Mouse (Mus musculus) limb, embryonic 13.5 days (tissue): Measurements from ENCODE around the gene Elovl1. TPM values are rescaled to one million over a fixed set of nuclear protein-coding genes. Genes with fewer than 3 reads are reported as not detected.
A peak's percentile ranks its signal among the peaks of the same experiment; 100 is the strongest.

Experiments
- ATAC-seq: fragments of 200-750 bp; cut with Nextera tagmentation; 2 replicates; pipeline ENCODE4 v1.8.0; 2017; ENCODE audit warnings: low read depth, moderate number of reproducible peaks, moderate TSS enrichment; ENCODE audit not compliant: low FRiP score
- H3K27ac ChIP-seq: fragments of 300-500 bp; sonication (generic); 2 replicates; pipeline ENCODE4 v1.5.1; 2015; ENCODE audit warnings: inconsistent platforms, mild to moderate bottlenecking, moderate library complexity
- H3K27me3 ChIP-seq: fragments of 300-500 bp; sonication (generic); 2 replicates; pipeline ENCODE4 v1.6.1; 2015; ENCODE audit warnings: mild to moderate bottlenecking, inconsistent platforms
- H3K36me3 ChIP-seq: fragments of 300-500 bp; sonication (generic); 2 replicates; pipeline ENCODE4 v1.6.1; 2015; ENCODE audit warnings: inconsistent platforms, mild to moderate bottlenecking, moderate library complexity
- H3K4me1 ChIP-seq: fragments of 300-500 bp; sonication (generic); 2 replicates; pipeline ENCODE4 v1.6.1; 2015; ENCODE audit warnings: inconsistent platforms
- H3K4me2 ChIP-seq: fragments of 300-500 bp; sonication (generic); replicated peaks from 2 replicates; pipeline ENCODE4 v1.6.1; 2015; ENCODE audit warnings: inconsistent platforms, mild to moderate bottlenecking, moderate library complexity
- H3K4me3 ChIP-seq: fragments of 300-500 bp; sonication (generic); 2 replicates; pipeline ENCODE4 v1.5.1; 2015; ENCODE audit warnings: moderate library complexity, mild to moderate bottlenecking, inconsistent platforms
- H3K9ac ChIP-seq: fragments of 300-500 bp; sonication (generic); 2 replicates; pipeline ENCODE4 v1.6.1; 2015; ENCODE audit warnings: mild to moderate bottlenecking, inconsistent platforms
- H3K9me3 ChIP-seq: fragments of 300-500 bp; sonication (generic); 2 replicates; pipeline ENCODE4 v1.6.1; 2016; ENCODE audit warnings: inconsistent platforms
- WGBS: fragments of 180-500 bp; shearing (Covaris S2); methylation state at CpG from one replicate; pipeline ENCODE4 v1.1.7; 2015; 5-methylcytosine and 5-hydroxymethylcytosine counted together
- polyA plus RNA-seq: library from polyadenylated mRNA; unstranded; fragments of >200 nt; fragmentation: Nextera tagmentation; extraction: Ambion mirVana; gene quantifications from 2 replicates; pipeline ENCODE4 v1.2.1, GENCODE M21; 2015

The Elovl1 gene
- polyA plus RNA-seq = 66.3 and 66.5 TPM in 2 replicates

- peak within 1 kb of the TSS; percentile 77 for H3K9ac ChIP-seq
- H3K4me2 ChIP-seq = peak within 1 kb of the TSS; percentile 89
- H3K9me3 ChIP-seq = no peaks in the 10 kb centered on the region
- peak within 1 kb of the TSS; percentile 76 for H3K27ac ChIP-seq
- H3K27me3 ChIP-seq = no peaks in the 10 kb centered on the region
- ATAC-seq = peak; percentile 96
- H3K36me3 ChIP-seq = peaks cover 32% of the 10 kb centered on the region
- H3K4me1 ChIP-seq = peaks cover 30% of the 10 kb centered on the region
- peak within 1 kb of the TSS; percentile 57 for H3K4me3 ChIP-seq
- under 1% methylated on average over 30 of the region's 31 CpGs for WGBS
These were observed at the start of gene Elovl1 for GRCm38 (mm10) chr4:118427768-118428451. Elovl1 (plus strand) TSS chr4:118428093.

GRCm38 (mm10) chr4:118383271-118383670 lies 44.6 kb upstream of the Elovl1 start:
- Histone ChIP-seq H3K9ac (no peak overlapping the region), H3K4me3 (no peak overlapping the region), H3K9me3 (no peaks in the 10 kb centered on the region), H3K27me3 (no peaks in the 10 kb centered on the region), H3K36me3 (peaks cover 97% of the 10 kb centered on the region), H3K4me1 (no peaks in the 10 kb centered on the region), H3K27ac (no peak overlapping the region), H3K4me2 (no peak overlapping the region)
- ATAC-seq = no peak
- WGBS = 92% methylated on average over 7 of the region's 7 CpGs

- 0 out of 2 replicates have a peak overlapping the region, but pooled peaks have one; percentile 14 for H3K9ac ChIP-seq
- no peak overlapping the region for H3K4me2 ChIP-seq
- H3K4me1 ChIP-seq = no peaks in the 10 kb centered on the region
- H3K36me3 ChIP-seq = peaks cover 100% of the 10 kb centered on the region
- H3K9me3 ChIP-seq = no peaks in the 10 kb centered on the region
- no peak for ATAC-seq
- no peak overlapping the region for H3K27ac ChIP-seq
- H3K27me3 ChIP-seq = no peaks in the 10 kb centered on the region
- H3K4me3 ChIP-seq = no peak overlapping the region
- WGBS = 93% methylated on average over 8 of the region's 8 CpGs
These were observed 40.6 kb upstream of the Elovl1 start for GRCm38 (mm10) chr4:118387316-118387715.

- H3K36me3 ChIP-seq = peaks cover 100% of the 10 kb centered on the region
- ATAC-seq = no peak
- no peak overlapping the region for H3K4me2 ChIP-seq
- H3K4me3 ChIP-seq = no peak overlapping the region
- no peaks in the 10 kb centered on the region for H3K4me1 ChIP-seq
- H3K27ac ChIP-seq = no peak overlapping the region
- no peaks in the 10 kb centered on the region for H3K9me3 ChIP-seq
- H3K9ac ChIP-seq = no peak overlapping the region
- H3K27me3 ChIP-seq = no peaks in the 10 kb centered on the region
- WGBS = 92% methylated on average over 11 of the region's 11 CpGs
These were observed 37.7 kb upstream of the Elovl1 start for GRCm38 (mm10) chr4:118390146-118390545.

GRCm38 (mm10) chr4:118394505-118394904 lies 33.4 kb upstream of the Elovl1 start:
- H3K4me2 ChIP-seq = no peak overlapping the region
- 94% methylated on average over 6 of the region's 6 CpGs for WGBS
- no peaks in the 10 kb centered on the region for H3K27me3 ChIP-seq
- no peak overlapping the region for H3K4me3 ChIP-seq
- peaks cover 95% of the 10 kb centered on the region for H3K36me3 ChIP-seq
- H3K9me3 ChIP-seq = no peaks in the 10 kb centered on the region
- no peak overlapping the region for H3K9ac ChIP-seq
- H3K4me1 ChIP-seq = no peaks in the 10 kb centered on the region
- ATAC-seq = no peak
- H3K27ac ChIP-seq = no peak overlapping the region

GRCm38 (mm10) chr4:118395289-118395688 lies 32.6 kb upstream of the Elovl1 start:
- no peak for ATAC-seq
- Histone ChIP-seq H3K9me3 (no peaks in the 10 kb centered on the region), H3K4me1 (no peaks in the 10 kb centered on the region), H3K36me3 (peaks cover 94% of the 10 kb centered on the region), H3K27me3 (no peaks in the 10 kb centered on the region), H3K27ac (no peak overlapping the region), H3K9ac (no peak overlapping the region), H3K4me3 (no peak overlapping the region), H3K4me2 (no peak overlapping the region)
- WGBS = 92% methylated on average over 4 of the region's 4 CpGs

GRCm38 (mm10) chr4:118396433-118396832 lies 31.5 kb upstream of the Elovl1 start:
- no peak for ATAC-seq
- WGBS = 79% methylated on average over 3 of the region's 3 CpGs
- H3K36me3 ChIP-seq = peaks cover 93% of the 10 kb centered on the region

GRCm38 (mm10) chr4:118398400-118398799 lies 29.5 kb upstream of the Elovl1 start:
- Histone ChIP-seq H3K27me3 (no peaks in the 10 kb centered on the region), H3K36me3 (peaks cover 93% of the 10 kb centered on the region), H3K4me3 (no peak overlapping the region), H3K27ac (no peak overlapping the region), H3K4me1 (no peaks in the 10 kb centered on the region), H3K4me2 (no peak overlapping the region), H3K9me3 (no peaks in the 10 kb centered on the region), H3K9ac (no peak overlapping the region)
- ATAC-seq = no peak
- whole genome bisulfite sequencing = 92% methylated on average over 6 of the region's 6 CpGs

More at GRCm38 (mm10) chr4:118396433-118396832, 31.5 kb upstream of the Elovl1 start:
- Histone ChIP-seq H3K4me1 (no peaks in the 10 kb centered on the region), H3K4me2 (no peak overlapping the region), H3K27ac (no peak overlapping the region), H3K9ac (no peak overlapping the region), H3K9me3 (no peaks in the 10 kb centered on the region), H3K4me3 (no peak overlapping the region), H3K27me3 (no peaks in the 10 kb centered on the region)

GRCm38 (mm10) chr4:118401421-118401820 lies 26.5 kb upstream of the Elovl1 start:
- no peak for ATAC-seq
- Histone ChIP-seq H3K9me3 (no peaks in the 10 kb centered on the region), H3K27me3 (no peaks in the 10 kb centered on the region), H3K27ac (no peak overlapping the region), H3K4me3 (no peak overlapping the region), H3K4me2 (no peak overlapping the region), H3K4me1 (no peaks in the 10 kb centered on the region), H3K9ac (no peak overlapping the region), H3K36me3 (peaks cover 86% of the 10 kb centered on the region)
- WGBS = 94% methylated on average over 3 of the region's 3 CpGs

GRCm38 (mm10) chr4:118401918-118402317 lies 26.0 kb upstream of the Elovl1 start:
- H3K27ac ChIP-seq = no peak overlapping the region
- ATAC-seq = no peak
- 94% methylated on average over 5 of the region's 5 CpGs for WGBS
- no peaks in the 10 kb centered on the region for H3K27me3 ChIP-seq
- H3K36me3 ChIP-seq = peaks cover 81% of the 10 kb centered on the region
- no peaks in the 10 kb centered on the region for H3K4me1 ChIP-seq
- no peak overlapping the region for H3K4me2 ChIP-seq
- no peak overlapping the region for H3K9ac ChIP-seq
- H3K4me3 ChIP-seq = no peak overlapping the region
- no peaks in the 10 kb centered on the region for H3K9me3 ChIP-seq

GRCm38 (mm10) chr4:118402701-118403100 lies 25.2 kb upstream of the Elovl1 start:
- Histone ChIP-seq H3K27ac (no peak overlapping the region), H3K4me2 (no peak overlapping the region), H3K9me3 (no peaks in the 10 kb centered on the region), H3K27me3 (no peaks in the 10 kb centered on the region), H3K36me3 (peaks cover 73% of the 10 kb centered on the region), H3K4me3 (no peak overlapping the region), H3K9ac (no peak overlapping the region), H3K4me1 (no peaks in the 10 kb centered on the region)
- WGBS = 95% methylated on average over 12 of the region's 12 CpGs
- ATAC-seq = no peak

- ATAC-seq = peak; percentile 94
- H3K9me3 ChIP-seq = no peaks in the 10 kb centered on the region
- no peaks in the 10 kb centered on the region for H3K27me3 ChIP-seq
- H3K4me2 ChIP-seq = peak within 1 kb of the TSS; percentile 80
- H3K4me1 ChIP-seq = peaks cover 16% of the 10 kb centered on the region
- WGBS = under 1% methylated on average over 52 of the region's 53 CpGs
- peaks cover 50% of the 10 kb centered on the region for H3K36me3 ChIP-seq
- H3K9ac ChIP-seq = peak within 1 kb of the TSS; percentile 85
- H3K4me3 ChIP-seq = peak within 1 kb of the TSS; percentile 85
- H3K27ac ChIP-seq = peak within 1 kb of the TSS; percentile 16; the same call in 1 of the 2 replicates
These were observed 18.6 kb upstream of the Elovl1 start, which contains the start of the genes Szt2 and Med8 for GRCm38 (mm10) chr4:118409142-118409900. Szt2 (minus strand) TSS chr4:118409273. Med8 (plus strand) TSS chr4:118409337.
